Mouse (Mus musculus): ENCODE data around the gene Atp8b5. TPM values are rescaled to one million over a fixed set of nuclear protein-coding genes. Genes with fewer than 3 reads are reported as not detected.

The Atp8b5 gene
- 0.59 TPM for polyA plus RNA-seq (2021)

GRCm38 (mm10) chr4:43266623-43267322 is at the start of gene Atp8b5:
Atp8b5 (plus strand) TSS chr4:43267159.
- peak; percentile 34 for DNase-seq (ENCODE audit: low read depth, low spot score)
- POLR2A ChIA-PET, result no interaction called here
- TF ChIP-seq CTCF (IDR thresholded peaks at IDR 0.05), result peak; percentile 82
- H3K27me3 ChIP-seq, result no peaks in the 10 kb centered on the region
- CTCF ChIA-PET, result interaction anchor here (0.8 to 2.4 kb wide), 6 partner anchors 8 to 219 kb away, joined by 3 to 7 read pairs (median 3); no protein-coding TSS in a partner anchor
- ATAC-seq, result peak; percentile 76
- in situ Hi-C loops (cut with MboI; ENCODE audit: low pct_unique_long_range_greater_than_20kb), result loop anchor here (5.0 kb wide), 1 partner anchor 156 kb away; no protein-coding TSS in a partner anchor

- no peak for DNase-seq (ENCODE audit: low read depth, low spot score)
- in situ Hi-C loops (cut with MboI; ENCODE audit: low pct_unique_long_range_greater_than_20kb), result no loop called here
- CTCF ChIA-PET, result interaction anchor here (1.0 to 1.2 kb wide), 2 partner anchors 12 to 17 kb away, joined by 3 read pairs; no protein-coding TSS in a partner anchor
- no peak for ATAC-seq
- no peaks in the 10 kb centered on the region for H3K27me3 ChIP-seq
- no peak for TF ChIP-seq CTCF (IDR thresholded peaks at IDR 0.05)
- POLR2A ChIA-PET, result no interaction called here
These were observed 49.0 kb upstream of the Atp8b5 start for GRCm38 (mm10) chr4:43217997-43218396.

DNA sequence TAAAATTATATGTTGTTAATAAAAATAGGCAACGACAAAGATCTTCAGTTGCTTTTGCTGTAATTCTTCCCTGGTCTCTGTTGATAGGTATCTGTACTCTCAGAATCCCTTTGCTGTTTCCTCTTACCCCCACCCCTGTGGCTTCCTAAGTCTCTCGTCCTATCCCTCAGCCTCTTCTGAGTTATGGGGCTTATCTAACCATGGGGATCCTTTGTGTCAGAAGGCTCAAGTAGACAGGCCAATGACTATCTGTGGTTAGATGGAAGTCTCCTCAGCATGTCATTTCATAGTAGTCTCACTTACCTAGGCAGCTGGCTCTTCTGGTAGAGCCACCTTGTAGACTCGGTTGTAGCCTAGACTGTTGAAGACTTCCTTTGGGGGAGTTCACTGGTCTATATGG is 35.1 kb upstream of the Atp8b5 start:
- no peak for TF ChIP-seq CTCF (IDR thresholded peaks at IDR 0.05)
- H3K27me3 ChIP-seq, result no peaks in the 10 kb centered on the region
- DNase-seq (ENCODE audit: low read depth, low spot score) (no peak), ATAC-seq (no peak)
- CTCF ChIA-PET, result no interaction called here
- in situ Hi-C loops (cut with MboI; ENCODE audit: low pct_unique_long_range_greater_than_20kb), result no loop called here
- POLR2A ChIA-PET, result no interaction called here

DNA sequence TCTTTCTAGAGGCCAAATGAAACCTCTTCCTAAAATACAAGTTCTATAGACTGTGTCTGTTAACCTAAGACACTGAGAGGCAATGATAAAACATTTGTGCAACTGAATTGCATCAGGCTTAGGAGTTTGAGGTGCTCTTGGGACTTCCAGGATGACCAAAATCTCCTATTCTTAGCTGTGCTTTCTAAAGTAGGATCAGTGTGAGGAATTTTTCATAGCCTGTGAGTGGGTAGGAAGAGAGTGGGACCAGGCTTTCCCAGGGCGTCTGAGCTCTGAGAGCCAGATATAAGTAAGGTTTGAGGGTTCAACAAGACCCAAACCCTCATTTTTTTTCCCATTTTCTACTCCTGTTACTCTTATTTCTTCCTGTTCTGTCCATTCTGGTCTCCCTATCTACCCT is 34.0 kb upstream of the Atp8b5 start:
- ATAC-seq (no peak), DNase-seq (ENCODE audit: low read depth, low spot score) (no peak)
- CTCF ChIA-PET, result no interaction called here
- in situ Hi-C loops (cut with MboI; ENCODE audit: low pct_unique_long_range_greater_than_20kb), result no loop called here
- H3K27me3 ChIP-seq, result no peaks in the 10 kb centered on the region
- POLR2A ChIA-PET, result no interaction called here
- TF ChIP-seq CTCF (IDR thresholded peaks at IDR 0.05), result no peak

- CTCF ChIA-PET, result no interaction called here
- TF ChIP-seq CTCF (IDR thresholded peaks at IDR 0.05), result no peak
- ATAC-seq (no peak), DNase-seq (ENCODE audit: low read depth, low spot score) (no peak)
- in situ Hi-C loops (cut with MboI; ENCODE audit: low pct_unique_long_range_greater_than_20kb), result no loop called here
- H3K27me3 ChIP-seq, result no peaks in the 10 kb centered on the region
- POLR2A ChIA-PET, result no interaction called here
These were observed 33.5 kb upstream of the Atp8b5 start for GRCm38 (mm10) chr4:43233489-43233888.

GRCm38 (mm10) chr4:43236898-43237297 is 30.1 kb upstream of the Atp8b5 start:
- no peak for TF ChIP-seq CTCF (IDR thresholded peaks at IDR 0.05)
- no peak for ATAC-seq
- CTCF ChIA-PET, result no interaction called here
- in situ Hi-C loops (cut with MboI; ENCODE audit: low pct_unique_long_range_greater_than_20kb), result no loop called here
- H3K27me3 ChIP-seq, result no peaks in the 10 kb centered on the region
- DNase-seq (ENCODE audit: low read depth, low spot score), result no peak
- POLR2A ChIA-PET, result no interaction called here

DNA sequence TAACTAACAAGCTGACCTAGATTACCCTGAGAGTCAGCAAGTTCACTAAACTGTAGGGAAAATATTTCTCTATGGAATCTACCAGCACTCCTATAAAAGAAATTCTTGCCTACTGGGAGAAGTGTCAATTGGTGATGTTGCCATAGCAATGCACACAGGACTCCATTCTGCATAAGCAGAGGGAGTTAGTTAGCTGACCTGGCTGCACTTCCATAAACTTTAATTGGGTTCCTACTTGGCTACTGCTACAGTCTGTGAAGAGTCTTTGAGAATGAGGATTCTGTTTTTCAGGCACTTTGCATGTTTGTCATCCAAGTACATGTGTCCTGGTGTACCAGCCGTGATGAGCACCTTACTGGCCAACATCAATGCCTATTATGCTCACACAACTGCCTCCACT is 26.2 kb upstream of the Atp8b5 start:
- DNase-seq (ENCODE audit: low read depth, low spot score), result no peak
- ATAC-seq, result no peak
- ChIA-PET CTCF (no interaction called here), POLR2A (no interaction called here)
- no peaks in the 10 kb centered on the region for H3K27me3 ChIP-seq
- in situ Hi-C loops (cut with MboI; ENCODE audit: low pct_unique_long_range_greater_than_20kb), result loop anchor here (10.0 kb wide), 1 partner anchor 176 kb away; no protein-coding TSS in a partner anchor
- TF ChIP-seq CTCF (IDR thresholded peaks at IDR 0.05), result no peak

- ChIA-PET POLR2A (no interaction called here), CTCF (interaction anchor here (1.2 to 1.7 kb wide), 4 partner anchors 14 to 197 kb away, joined by 3 to 6 read pairs (median 4); no protein-coding TSS in a partner anchor)
- in situ Hi-C loops (cut with MboI; ENCODE audit: low pct_unique_long_range_greater_than_20kb), result loop anchor here (10.0 kb wide), 1 partner anchor 179 kb away; no protein-coding TSS in a partner anchor
- H3K27me3 ChIP-seq, result no peaks in the 10 kb centered on the region
- no peak for DNase-seq (ENCODE audit: low read depth, low spot score)
- ATAC-seq, result no peak
- peak; percentile 33 for TF ChIP-seq CTCF (IDR thresholded peaks at IDR 0.05)
These were observed 22.9 kb upstream of the Atp8b5 start for GRCm38 (mm10) chr4:43244022-43244421.

DNA sequence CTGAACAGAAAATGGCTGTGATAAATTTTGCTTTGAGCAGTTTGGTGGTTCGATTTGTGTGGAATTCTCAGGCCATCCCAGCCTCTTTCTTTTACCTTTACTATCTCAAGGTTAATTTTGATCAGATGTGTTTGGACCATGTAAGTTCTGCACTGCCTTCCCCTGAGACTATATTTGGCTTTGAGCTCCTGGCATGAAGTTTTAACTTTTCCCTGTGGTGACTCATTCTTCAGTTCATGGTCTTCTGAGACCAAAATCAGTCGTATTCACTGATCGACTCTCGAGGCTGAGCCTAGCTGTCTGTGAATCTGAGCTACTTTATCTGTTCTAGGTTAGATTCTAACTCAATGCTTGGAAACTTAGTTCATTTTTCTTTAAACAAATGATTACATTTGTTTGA is 21.2 kb upstream of the Atp8b5 start:
- no peaks in the 10 kb centered on the region for H3K27me3 ChIP-seq
- ChIA-PET CTCF (no interaction called here), POLR2A (no interaction called here)
- ATAC-seq (no peak), DNase-seq (ENCODE audit: low read depth, low spot score) (no peak)
- in situ Hi-C loops (cut with MboI; ENCODE audit: low pct_unique_long_range_greater_than_20kb), result loop anchor here (10.0 kb wide), 1 partner anchor 181 kb away; no protein-coding TSS in a partner anchor
- TF ChIP-seq CTCF (IDR thresholded peaks at IDR 0.05), result no peak

GRCm38 (mm10) chr4:43248026-43248425 is 18.9 kb upstream of the Atp8b5 start:
- ChIA-PET CTCF (no interaction called here), POLR2A (no interaction called here)
- in situ Hi-C loops (cut with MboI; ENCODE audit: low pct_unique_long_range_greater_than_20kb), result loop anchor here (10.0 kb wide), 1 partner anchor 183 kb away; no protein-coding TSS in a partner anchor
- no peak for DNase-seq (ENCODE audit: low read depth, low spot score)
- no peak for TF ChIP-seq CTCF (IDR thresholded peaks at IDR 0.05)
- H3K27me3 ChIP-seq, result no peaks in the 10 kb centered on the region
- ATAC-seq, result no peak

DNA sequence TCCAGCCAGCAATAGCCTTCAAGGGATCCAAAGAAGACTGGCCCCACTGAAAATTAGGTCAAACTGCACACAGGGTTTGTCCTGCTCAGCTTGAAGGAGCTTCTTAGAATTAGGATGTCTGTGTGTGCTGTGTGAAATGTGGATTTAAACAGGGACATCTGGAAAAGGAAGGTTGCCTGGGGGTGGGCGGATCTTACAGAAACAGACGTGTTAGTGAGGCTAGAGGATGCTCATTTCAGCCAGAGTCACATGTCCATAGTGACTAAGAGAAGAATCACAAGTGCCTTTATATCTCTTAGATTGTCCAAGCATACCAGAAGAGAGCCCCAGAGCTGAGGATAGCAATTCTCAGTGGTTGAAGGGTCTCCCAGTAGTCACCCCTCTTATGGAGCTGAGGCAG is 18.1 kb upstream of the Atp8b5 start:
- no peak for TF ChIP-seq CTCF (IDR thresholded peaks at IDR 0.05)
- in situ Hi-C loops (cut with MboI; ENCODE audit: low pct_unique_long_range_greater_than_20kb), result loop anchor here (10.0 kb wide), 1 partner anchor 184 kb away; no protein-coding TSS in a partner anchor
- DNase-seq (ENCODE audit: low read depth, low spot score) (no peak), ATAC-seq (no peak)
- POLR2A ChIA-PET, result no interaction called here
- no peaks in the 10 kb centered on the region for H3K27me3 ChIP-seq
- CTCF ChIA-PET, result no interaction called here
